Mouse (Mus musculus): ENCODE results near the gene Cux1.

Gene Cux1

DNA sequence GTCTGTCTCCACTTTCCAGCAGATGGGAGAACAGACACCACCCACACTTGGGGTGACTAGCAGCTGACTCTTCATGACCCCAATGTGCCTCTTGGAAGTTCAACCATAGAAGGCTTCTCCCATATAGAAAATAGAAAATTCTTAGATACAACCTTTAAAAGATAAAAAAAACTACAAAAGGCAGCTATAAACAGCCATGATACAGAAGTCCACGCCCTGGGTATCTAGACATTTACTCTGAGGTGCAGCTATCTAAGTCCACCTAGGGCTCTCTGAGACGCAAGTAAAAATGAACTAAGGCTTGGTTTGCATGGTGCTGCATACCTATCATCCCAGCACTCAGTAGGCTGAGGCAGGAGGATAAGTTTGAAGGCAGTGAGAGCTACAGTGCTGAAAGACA is 144.3 kb downstream of the Cux1 start:
- no peak for DNase-seq

DNA sequence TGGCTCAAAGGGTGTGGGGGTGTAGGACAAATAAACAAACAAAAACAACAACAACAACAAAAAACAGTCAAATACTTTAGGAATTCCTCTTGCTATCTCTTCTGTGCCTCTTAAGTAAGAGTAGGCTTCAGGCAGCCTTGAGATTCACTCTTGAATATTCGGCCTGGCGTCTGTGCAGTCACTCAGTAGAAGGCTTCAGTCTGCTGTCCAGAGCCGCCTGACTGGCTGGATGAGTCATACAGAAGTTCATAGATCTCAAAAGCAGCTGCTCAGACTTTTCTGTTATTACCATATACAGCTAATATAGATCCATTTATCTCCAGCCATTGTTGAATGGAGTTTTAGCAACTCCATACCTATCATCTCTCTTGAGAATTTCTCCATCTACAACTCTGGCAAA is 145.4 kb downstream of the Cux1 start:
- DNase-seq = no peak

DNA sequence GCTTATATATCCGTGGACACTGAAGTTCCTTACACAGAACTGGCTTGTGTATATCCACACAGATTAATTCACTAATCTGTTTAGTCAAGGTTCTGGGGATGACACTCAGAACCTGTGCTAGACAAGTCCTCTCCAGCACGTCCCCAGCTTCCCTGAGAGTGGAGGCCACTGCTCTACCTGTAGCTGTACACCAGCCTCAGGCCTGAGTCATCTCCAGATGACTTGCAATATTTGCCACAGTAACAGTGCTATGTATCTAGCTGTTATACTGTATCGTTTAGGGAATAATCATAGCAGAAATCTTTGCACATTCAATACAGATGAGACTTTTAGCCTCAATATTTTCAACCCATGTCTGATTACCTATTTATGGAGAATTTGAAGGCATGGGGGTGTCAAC is 146.0 kb downstream of the Cux1 start:
- no peak for DNase-seq

DNA sequence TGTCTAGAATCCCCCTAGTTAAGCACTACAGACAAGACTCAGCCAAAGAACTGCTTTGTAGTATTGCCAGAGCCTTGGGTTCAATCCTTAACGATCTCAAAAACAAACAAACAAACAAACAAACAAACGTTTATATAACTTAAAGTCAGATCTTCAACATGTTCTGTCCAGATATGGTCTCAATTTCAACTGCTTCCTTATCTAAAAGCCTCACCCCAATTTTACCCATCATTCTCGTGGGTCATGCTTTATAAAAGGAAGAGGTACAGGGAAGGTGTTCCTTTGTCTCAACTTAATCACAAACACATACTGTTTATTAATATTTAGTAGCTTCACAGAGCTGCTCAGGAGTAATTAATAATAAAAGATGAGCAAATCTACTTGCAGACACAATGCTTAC is 146.9 kb downstream of the Cux1 start:
- no peak for DNase-seq

DNA sequence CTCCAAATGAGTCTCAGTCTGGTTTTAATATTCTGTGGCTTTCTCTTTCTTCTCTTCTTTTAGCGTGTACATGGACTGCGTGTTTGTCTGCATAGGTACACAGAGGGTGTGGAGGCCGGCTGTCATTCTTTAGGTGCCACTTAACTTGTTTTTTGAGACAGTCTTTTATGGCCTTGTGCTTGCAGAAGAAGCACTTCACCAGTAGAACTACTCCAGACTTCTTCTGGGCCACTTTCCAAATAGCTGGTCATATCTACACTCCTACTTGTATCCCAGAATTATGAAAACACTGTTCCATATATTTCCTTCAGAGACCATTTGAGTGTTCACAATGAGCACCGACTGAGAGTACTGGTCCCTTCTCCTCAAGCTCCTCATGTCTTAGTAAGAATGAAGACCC is 149.4 kb downstream of the Cux1 start:
- DNase-seq = no peak

DNA sequence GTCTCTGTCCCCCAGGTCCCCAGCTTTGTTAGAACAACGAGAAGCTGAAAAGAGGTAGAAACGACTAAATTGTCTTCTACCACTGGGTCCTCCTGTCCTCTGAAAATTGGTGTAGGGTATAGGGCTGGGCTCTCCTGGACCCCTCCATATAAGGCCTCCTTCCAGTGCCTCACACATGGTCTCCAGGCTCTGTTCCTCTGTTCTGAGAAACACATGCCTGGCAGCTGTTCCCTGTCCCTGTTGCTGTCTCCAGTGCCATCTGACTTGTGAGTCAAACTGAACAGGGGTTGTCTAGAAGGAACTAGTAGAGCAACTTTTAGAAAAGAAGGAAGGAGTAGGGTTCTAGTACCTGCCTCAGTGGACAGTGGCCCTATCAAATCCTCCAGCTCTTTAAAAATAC is 152.8 kb downstream of the Cux1 start:
- DNase-seq = no peak

DNA sequence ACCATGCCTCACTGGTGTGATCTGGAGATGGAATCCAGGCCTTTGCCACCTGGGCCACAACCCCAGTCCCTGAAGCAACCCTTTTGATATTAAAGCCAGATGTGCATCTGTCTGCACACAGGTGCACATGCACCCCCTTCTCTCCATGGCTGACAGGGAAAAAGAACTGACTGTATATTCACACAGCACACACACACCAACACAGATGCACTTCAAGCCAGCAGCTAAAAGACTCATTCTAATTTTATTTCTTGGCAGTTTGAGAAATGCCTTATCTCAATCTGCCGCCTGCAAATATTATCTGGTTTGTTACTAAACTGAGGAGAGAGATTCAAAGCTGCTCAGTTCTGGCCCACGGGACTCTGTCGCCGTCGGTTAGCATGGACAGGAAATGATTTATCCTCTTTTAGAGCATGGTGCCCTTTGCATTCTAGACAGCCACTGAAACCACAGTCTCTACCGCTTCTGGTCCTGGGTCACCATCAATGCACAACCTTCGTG is 156.6 kb downstream of the Cux1 start:
- no peak for DNase-seq

DNA sequence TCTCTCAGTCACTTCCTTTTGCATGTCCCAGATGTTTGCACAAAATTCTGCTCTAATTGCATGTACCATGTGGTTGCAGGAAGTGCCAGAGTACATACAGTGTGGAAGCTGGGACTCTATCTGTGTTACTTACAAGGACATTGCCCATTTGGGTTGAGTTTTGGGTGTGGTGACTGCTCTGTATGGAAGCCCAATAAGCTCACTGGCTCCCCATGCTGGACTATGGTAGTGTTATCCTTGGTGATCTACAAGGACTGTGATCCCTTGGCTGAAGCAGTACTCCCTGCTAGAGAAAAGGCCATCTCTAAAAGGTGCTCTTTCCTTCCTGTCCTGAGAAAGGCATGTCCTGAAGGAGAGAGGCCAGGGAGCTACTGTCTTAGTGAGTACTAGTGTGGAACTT is 160.9 kb downstream of the Cux1 start:
- DNase-seq = no peak

DNA sequence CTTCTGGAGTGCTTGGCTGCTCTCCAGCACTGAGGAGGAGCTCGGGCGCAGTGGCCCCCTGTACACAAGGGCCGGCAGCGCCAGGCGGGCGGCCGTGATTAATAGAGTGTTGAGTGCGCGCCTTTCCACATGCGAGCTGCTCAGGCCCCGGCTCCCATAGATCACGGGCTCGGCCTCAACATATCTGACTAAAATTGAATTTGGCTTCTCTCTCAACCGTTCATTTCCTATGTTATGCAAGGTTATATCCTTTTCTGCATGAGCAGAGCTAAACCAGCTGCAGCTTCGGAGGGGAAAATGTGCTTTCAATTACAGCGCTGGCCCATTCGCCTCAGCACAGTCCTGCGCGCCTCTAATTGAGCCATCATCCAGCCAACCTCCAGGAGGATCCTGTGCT is 163.7 kb downstream of the Cux1 start:
- no peak for DNase-seq

DNA sequence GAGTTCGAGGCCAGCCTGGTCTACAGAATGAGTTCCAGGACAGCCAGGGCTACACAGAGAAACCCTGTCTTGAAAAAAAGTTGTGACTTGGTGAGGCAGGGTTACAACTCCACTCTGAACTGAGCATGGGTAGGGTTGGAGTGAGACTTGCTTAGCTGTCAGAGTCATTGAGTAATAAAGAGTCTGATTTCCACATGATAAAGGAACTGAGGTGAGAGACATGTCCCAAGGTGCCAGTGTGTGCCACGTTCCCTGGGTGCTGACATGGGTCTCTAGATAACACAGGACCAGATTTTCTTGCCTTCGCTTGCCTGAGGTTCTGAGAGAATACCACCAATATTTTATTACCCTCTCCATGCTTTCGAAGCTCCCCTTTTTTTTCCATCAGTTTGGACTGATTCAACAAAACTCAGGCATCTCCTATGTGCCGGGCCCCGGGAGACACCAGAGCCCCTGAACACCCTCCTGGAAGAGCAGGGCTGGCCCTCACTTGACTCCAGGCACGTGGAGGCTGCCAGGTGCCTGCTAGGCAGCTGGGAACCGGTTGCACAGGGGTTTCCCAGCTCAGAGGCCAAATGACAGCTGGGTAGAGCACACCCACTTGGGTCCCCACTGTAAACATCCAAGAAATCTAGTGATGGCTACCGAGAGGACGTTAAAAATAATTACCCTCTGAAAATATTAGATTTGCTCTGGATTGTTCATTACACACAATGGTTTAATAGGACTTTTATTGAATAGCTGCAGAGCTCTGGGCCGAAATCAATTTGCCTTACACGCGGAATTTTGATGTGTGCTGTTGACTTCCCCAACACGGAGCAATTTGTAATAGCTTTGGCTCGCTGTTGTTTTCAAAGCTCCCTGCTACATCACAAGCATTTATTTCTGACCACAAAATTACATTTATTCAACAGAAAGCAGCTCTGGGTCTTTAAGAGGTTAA is 164.4 kb downstream of the Cux1 start:
- DNase-seq = no peak

DNA sequence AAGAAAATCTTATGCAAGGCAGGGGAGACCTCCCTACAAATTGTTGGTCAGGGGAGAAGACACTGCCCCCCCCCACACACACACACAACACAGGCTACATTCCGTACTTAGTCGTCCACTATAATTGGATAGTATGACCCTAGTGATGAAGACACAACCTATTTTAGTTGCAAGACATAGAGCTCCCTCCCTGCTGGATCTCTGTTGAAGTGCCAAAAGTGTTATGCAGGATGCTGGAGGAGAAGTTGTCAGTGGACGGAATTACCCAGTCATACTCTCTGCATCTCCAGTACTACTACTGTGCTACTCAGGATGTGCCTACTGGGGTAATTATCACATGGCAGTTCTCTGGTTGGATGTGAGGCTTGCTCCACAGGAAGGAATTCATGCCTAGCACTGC is 168.6 kb downstream of the Cux1 start:
- DNase-seq = no peak

DNA sequence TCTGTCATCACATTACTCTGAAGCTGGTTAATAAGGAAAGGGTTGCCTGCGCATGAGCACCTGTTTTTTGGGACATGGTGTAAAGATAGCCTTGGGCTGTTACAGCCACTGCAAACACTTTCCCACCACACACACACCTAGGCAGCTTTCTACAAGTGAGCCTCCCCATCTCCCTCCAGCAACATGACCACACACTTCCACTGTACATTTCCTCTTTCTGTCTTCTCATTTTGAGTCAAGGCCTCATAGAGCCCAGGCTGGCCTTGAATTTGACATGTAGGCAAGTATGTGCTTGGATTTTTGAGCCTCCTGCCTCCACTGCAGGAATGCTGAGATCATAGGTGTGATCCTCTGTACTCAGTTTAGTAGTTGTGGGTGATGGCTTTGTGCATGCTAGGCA is 170.6 kb downstream of the Cux1 start:
- no peak for DNase-seq

DNA sequence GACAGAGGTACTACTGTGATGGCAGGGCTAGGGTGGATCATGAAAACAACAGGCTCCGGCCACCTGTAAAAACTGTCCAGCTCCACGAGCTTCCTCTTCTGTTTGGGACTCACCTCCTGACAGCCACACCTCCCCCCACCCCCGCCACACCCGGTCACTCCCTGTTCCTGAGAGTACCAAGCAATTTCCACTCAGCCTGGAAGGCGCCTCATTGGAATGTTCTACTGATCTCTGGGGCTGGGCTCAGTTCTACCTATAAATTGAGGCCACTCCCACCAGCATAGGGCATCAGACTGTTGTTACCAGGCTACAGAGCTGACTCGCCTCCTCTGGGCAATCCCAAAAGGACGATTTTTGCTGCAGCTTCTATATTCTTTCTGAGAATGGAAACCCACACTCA is 171.0 kb downstream of the Cux1 start:
- no peak for DNase-seq

DNA sequence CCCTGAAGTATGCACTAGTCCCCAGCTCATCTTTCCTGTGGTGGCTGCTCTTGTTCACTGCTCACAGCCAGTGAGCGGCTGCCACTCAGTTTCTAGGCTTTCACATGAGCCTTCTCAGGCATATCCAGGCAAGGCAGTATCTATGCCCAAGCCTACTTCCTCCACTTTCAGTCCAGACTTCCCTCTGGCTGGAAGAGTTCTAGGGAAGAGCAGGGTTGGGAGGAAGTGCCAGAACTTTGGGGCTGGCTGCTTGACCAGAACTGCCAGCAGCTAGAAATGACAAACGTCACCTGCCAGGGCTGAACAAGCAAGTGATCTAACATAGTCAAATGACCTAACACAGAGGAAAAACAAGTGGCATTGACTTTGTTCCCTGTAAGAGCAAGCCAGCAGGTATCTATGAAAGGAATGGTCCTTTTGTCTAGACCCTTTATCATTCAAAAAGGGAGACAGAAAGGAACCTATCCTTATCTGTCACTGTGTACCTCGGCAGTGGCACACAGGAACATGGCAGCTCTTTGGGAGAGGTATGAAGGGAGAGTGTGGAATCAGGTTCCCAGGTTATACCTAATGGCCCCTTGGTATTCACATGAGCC is 171.6 kb downstream of the Cux1 start:
- no peak for DNase-seq

DNA sequence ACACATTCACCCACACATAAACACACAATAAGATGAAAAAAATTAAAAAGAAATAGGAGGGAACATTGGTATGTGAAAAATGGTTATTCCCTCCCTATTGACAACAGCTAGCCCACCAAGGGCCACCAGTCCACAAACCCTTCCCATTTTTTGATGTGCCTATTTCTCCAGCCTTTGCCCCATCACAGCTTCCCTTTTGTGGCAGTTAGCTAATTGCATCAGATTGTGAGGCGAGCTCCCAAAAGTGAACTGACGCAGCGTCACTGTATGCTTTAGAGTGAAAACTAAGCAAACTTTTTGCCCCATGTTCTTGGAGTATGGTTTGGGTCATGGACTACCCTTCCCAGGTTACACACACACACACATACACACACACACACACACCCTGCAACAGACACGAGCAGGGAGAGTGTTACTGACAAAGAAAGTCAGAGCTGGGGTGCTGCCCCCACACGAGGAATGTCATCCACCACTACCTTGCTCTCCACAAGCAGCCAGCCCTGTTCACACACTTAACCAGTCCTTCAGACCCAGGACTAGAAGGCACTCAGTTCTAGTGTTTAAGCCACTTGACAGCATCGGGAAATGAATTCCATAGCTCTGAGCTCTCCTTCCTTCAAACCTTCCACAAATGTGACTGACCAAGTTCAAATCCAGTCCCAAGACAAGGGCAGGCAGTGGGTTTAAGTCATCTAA is 172.6 kb downstream of the Cux1 start:
- no peak for DNase-seq

DNA sequence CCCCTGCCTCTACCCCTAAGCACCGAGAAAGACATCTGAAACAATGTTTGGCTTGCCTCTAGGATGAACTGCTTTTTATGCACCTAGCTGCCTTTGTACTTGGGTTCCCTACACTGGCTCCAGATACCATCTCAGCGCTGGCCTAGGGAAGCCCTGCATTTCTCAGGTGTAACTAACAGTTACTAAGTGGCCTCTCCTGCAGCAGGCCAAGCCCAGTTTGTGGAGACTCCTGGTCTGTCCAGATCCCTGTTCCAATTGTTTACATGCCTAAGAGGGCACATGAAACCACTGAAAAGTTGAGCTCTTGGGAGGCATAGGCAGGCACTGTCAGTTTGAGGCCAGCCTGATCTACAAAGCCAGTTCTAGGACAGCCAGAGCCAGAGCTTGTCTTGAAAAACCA is 173.7 kb downstream of the Cux1 start:
- no peak for DNase-seq

DNA sequence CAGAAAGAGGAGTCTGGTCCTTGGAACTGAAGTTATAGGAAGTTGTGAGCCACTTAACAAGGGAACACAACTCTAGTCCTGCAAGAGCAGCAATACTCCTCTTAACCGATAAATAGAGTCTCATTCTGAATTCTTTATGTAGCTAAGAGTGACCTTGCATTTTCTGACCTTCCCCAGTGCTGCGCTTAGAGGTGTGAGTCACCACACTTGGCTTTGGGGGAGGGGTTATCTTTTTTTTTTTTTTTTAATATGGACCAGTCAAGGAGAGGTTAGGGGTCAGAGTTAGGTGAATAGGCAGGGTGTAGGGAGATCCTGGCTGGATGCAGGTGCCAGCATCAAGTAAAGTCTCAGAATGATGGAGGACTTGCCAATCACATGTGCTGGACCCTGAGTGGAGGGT is 180.5 kb downstream of the Cux1 start:
- no peak for DNase-seq

DNA sequence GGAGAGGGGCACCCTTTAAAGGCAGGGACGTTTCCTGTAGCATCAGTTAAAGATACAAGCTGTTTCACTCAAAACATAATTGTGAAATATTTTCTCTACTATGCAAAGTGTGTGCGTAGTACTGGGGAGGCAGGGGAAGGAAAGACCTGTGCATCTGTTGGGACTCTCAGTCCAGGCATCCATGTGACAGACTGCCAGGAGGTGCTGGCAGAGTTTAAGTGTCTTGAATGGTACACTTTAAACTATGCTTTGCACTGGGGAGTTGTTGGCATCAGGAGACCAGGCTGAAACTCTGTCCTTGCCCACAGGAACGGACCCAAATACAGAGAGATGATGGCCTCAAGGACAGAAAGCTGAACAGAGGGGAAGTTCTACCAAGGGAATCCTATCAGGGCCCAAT is 182.1 kb downstream of the Cux1 start:
- no peak for DNase-seq

DNA sequence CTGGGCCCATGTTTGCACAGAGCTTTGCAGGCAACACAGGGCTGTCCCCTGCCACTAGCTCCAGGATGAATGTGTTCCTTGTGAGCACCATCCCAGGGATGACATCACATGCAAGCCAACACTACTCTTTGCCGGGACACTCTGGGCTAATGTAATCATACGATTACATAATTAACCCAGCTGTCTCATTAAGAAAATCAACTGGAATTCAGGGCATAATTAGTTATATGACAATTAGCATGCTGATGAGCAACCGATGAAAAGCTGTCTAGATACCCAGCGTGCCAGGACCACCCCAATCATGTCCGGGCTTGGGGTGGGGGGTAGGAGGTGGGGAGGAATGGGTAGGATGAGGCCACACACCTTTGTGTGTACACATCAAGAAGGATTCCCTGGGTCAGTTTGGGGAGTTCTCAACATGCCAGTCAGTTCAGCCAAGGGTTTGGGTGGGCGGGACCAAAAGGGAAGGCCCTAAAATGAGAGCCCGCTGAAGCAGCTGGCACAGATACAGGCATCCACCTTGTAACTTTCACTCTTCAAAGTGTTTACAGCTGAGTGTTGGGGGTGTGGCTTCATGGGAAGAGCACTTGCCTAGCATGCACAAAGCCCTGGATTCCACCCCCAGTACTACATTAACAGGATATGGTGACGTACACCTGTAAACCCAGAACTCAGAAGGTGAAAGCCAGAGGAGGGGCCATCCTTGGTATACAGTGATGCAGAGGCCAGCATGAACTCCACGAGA is 184.9 kb downstream of the Cux1 start:
- no peak for DNase-seq

DNA sequence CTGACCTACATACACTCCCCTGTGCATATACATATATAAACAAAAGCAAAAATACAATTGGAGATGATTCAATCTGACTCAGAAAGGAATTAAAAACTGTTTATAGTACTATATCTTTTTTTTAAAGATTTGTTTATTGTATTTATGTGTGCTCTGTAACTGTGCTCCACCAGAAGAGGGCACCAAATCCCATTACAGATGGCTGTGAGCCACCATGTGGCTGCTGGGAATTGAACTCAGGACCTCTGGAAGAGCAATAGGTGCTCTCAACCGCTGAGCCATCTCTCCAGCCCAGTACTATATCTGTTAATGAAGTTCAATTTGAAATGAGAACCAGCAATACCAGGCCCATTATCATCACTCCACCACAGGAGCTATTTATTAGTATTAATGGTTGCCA is 187.9 kb downstream of the Cux1 start:
- DNase-seq = no peak

DNA sequence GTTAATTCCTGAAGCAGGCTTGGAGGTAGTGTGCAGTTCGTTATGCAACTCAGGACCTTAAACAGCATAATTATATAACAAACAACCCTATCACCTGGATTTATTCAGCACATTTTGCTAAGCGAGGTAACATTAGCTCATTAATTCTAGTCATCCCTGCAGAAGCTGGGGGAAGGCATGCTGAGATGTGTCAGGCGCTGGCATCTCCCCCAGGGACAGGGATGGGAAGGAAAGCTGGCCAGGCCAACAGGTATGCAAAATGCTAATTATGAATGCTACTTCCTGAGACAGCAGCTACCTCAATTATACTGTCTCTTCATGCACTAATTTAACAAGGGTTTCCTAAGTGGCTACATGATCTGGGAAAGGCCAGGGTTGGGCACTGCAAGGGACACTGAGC is 190.2 kb downstream of the Cux1 start:
- no peak for DNase-seq

DNA sequence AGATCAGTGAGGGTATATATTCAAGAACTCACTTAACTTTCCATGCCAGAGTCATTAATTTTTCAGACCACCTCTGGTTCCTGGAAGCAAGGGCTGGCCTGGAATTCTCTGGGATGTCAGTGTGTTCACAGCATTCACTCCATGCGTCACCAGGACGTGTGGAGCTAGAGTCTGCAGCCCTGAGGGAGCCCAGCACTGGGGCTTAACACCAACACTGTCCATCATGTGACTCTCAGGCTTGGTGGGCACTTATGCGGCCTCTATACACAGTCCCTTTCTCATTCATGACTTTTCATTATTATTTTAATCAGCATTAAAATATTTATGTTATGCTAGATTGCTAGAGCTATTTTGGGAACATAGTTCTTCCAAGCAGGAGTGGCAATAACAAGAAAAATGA is 191.9 kb downstream of the Cux1 start:
- DNase-seq = no peak

DNA sequence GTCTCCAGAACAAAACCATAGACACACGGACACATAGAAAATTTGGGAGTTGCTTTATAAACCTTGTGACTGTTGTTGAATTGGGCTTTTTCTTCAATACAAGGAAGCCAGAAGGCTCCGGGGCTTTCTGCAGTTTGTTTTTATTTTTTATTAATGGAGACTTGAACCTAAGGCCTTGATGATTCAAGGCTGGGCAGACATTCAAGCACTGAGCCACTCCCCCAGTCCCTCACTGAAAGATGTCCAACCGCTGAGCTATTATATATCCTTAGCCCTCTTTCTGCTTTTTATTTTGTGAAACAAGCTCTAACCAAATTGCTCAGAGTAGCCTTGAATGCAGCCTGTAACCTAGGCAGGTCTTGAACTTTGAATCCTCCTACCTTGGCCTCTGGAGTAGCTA is 195.0 kb downstream of the Cux1 start:
- no peak for DNase-seq
